In the genomic region with DNA sequence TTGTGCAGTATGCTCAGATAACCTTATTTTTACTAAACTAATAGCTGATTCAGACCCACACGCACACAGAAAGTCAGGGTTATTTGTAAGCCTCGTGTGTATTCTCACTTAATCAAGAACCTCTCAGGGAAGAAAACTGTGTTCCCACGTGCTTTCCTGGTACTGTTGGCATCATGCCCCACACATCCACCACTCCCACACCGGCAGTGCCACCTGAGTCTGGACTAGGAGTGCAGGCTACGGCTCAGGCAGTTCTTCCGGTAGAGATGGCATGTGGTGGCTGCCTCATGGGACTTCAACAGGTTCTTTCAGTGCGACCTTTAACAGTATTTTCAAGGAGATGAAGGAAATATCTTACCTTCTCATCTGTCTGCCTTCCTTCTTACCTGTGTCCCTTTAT, we compare ENCODE assay signal across 19 mouse cellular contexts.
DNase-seq lines count a peak whose midpoint lies in the region; ATAC-seq and TF ChIP-seq lines count a peak whose summit lies in the region.
"Had no signal": no experiment of that assay in that cellular context is flagged by ENCODE, and none has a peak within 500 bp of the region (broad histone marks: within the 10 kb centered on the region; RNA-seq: fewer than 3 reads in every experiment).

No protein-coding gene starts in this region.

- TF ChIP-seq EP300 in lung, postnatal 0 days (IDR thresholded peaks at IDR 0.05) = no peak

- no peak overlapping the region for H3K9ac ChIP-seq in forebrain, embryonic 13.5 days
- no peak overlapping the region for H3K9ac ChIP-seq in forebrain, embryonic 15.5 days (replicated peaks)
- H3K9ac ChIP-seq in lung, postnatal 0 days (replicated peaks; ENCODE audit: low read depth) = no peak overlapping the region
- H3K9ac ChIP-seq: embryonic facial prominence, embryonic 13.5 days; hindbrain, embryonic 12.5 days; kidney, embryonic 15.5 days; limb, embryonic 12.5 days had no signal

- H3K27me3 ChIP-seq in forebrain, embryonic 13.5 days = no peaks in the 10 kb centered on the region
- H3K27me3 ChIP-seq in forebrain, embryonic 15.5 days = no peaks in the 10 kb centered on the region
- no peaks in the 10 kb centered on the region for H3K27me3 ChIP-seq in lung, postnatal 0 days (replicated peaks; ENCODE audit: insufficient read depth, low read length)
- H3K27me3 ChIP-seq: embryonic facial prominence, embryonic 13.5 days; hindbrain, embryonic 12.5 days; kidney, embryonic 15.5 days; limb, embryonic 12.5 days had no signal

- H3K4me3 ChIP-seq in forebrain, embryonic 13.5 days = no peak overlapping the region
- no peak overlapping the region for H3K4me3 ChIP-seq in forebrain, embryonic 15.5 days
- no peak overlapping the region for H3K4me3 ChIP-seq in lung, postnatal 0 days (ENCODE audit: low read depth, low read length)
- H3K4me3 ChIP-seq: embryonic facial prominence, embryonic 13.5 days; hindbrain, embryonic 12.5 days; kidney, embryonic 15.5 days; limb, embryonic 12.5 days; myocyte had no signal

- no peak for TF ChIP-seq CTCF in lung, postnatal 0 days (IDR thresholded peaks at IDR 0.05)

- no peak overlapping the region for H3K27ac ChIP-seq in forebrain, embryonic 13.5 days
- H3K27ac ChIP-seq in forebrain, embryonic 15.5 days (replicated peaks) = no peak overlapping the region
- no peak overlapping the region for H3K27ac ChIP-seq in lung, postnatal 0 days (ENCODE audit: low read length)
- H3K27ac ChIP-seq: embryonic facial prominence, embryonic 13.5 days; hindbrain, embryonic 12.5 days; kidney, embryonic 15.5 days; macrophage had no signal

- ATAC-seq in forebrain, embryonic 13.5 days = 0 out of 2 replicates have a peak, but pooled peaks have one; percentile 28
- no peak for ATAC-seq in forebrain, embryonic 15.5 days (replicated peaks)
- ATAC-seq in lung, postnatal 0 days = peak; percentile 50
- ATAC-seq: forebrain, embryonic 14.5 days; midbrain, embryonic 16.5 days had no signal

- no peak overlapping the region for H3K4me2 ChIP-seq in forebrain, embryonic 13.5 days
- H3K4me2 ChIP-seq in forebrain, embryonic 15.5 days (replicated peaks) = no peak overlapping the region
- no peak overlapping the region for H3K4me2 ChIP-seq in lung, postnatal 0 days (replicated peaks; ENCODE audit: low read depth, low read length)
- H3K4me2 ChIP-seq: embryonic facial prominence, embryonic 13.5 days; hindbrain, embryonic 12.5 days; kidney, embryonic 15.5 days; limb, embryonic 12.5 days; liver, embryonic 11.5 days had no signal

- 62% methylated on average over 7 of the region's 7 CpGs for WGBS in forebrain, embryonic 13.5 days
- 55% methylated on average over 7 of the region's 7 CpGs for WGBS in forebrain, embryonic 15.5 days
- WGBS in lung, postnatal 0 days = 45% methylated on average over 7 of the region's 7 CpGs

- no peaks in the 10 kb centered on the region for H3K36me3 ChIP-seq in forebrain, embryonic 13.5 days (ENCODE audit: poor library complexity, severe bottlenecking)
- no peaks in the 10 kb centered on the region for H3K36me3 ChIP-seq in forebrain, embryonic 15.5 days
- H3K36me3 ChIP-seq in lung, postnatal 0 days (ENCODE audit: insufficient read depth, low read length) = no peaks in the 10 kb centered on the region
- H3K36me3 ChIP-seq: embryonic facial prominence, embryonic 13.5 days; hindbrain, embryonic 12.5 days; kidney, embryonic 15.5 days; limb, embryonic 12.5 days had no signal

- H3K9me3 ChIP-seq in forebrain, embryonic 13.5 days (replicated peaks) = no peaks in the 10 kb centered on the region
- no peaks in the 10 kb centered on the region for H3K9me3 ChIP-seq in forebrain, embryonic 15.5 days
- H3K9me3 ChIP-seq in lung, postnatal 0 days (ENCODE audit: low read length) = no peaks in the 10 kb centered on the region
- H3K9me3 ChIP-seq: embryonic facial prominence, embryonic 13.5 days; hindbrain, embryonic 12.5 days; kidney, embryonic 15.5 days; limb, embryonic 12.5 days had no signal

- DNase-seq in lung, postnatal 0 days (ENCODE audit: low spot score) = no peak
- no peak for DNase-seq in lung, postnatal 14 days
- peak; percentile 60 for DNase-seq in induced T-regulatory cell, adult 2 months (ENCODE audit: low read depth)
- DNase-seq in MN1 (ENCODE audit: low spot score) = no peak
- no peak for DNase-seq in ovary, adult 18-20 months (ENCODE audit: low spot score)
- DNase-seq: B cell, adult 2 months; kidney, postnatal 4 days; lung, adult 2 months had no signal

- H3K4me1 ChIP-seq in forebrain, embryonic 13.5 days = peaks cover 50% of the 10 kb centered on the region
- H3K4me1 ChIP-seq in forebrain, embryonic 15.5 days = peaks cover 39% of the 10 kb centered on the region
- H3K4me1 ChIP-seq in lung, postnatal 0 days (ENCODE audit: insufficient read depth, low read depth, low read length) = peaks cover 5% of the 10 kb centered on the region; the same call in 1 of the 2 replicates
